Mouse (Mus musculus) brain, adult 2 months (tissue): ENCODE measurements at regions not wholly inside any gene's neighbourhood (a gene's known extent, or its start where the extent isn't known, plus 50 kb on each side); places are given as distances from the start of the nearest gene placed in this dataset.

Experiments used
- DNase-seq: peaks from one replicate; pipeline ENCODE4 v3.0.0; 2011; ENCODE audit warnings: low read depth, low spot score

- DNase-seq = peak; percentile 18
These were observed 83.3 kb upstream of the Cntn5 start for GRCm38 (mm10) chr9:10987892-10988291.
